Mouse (Mus musculus) brain, adult 2 months (tissue): ENCODE data around the gene Slc6a13.

Experiments
- DNase-seq: peaks from one replicate; pipeline ENCODE4 v3.0.0; 2011; ENCODE audit warnings: low read depth, low spot score

Slc6a13 gene

DNA sequence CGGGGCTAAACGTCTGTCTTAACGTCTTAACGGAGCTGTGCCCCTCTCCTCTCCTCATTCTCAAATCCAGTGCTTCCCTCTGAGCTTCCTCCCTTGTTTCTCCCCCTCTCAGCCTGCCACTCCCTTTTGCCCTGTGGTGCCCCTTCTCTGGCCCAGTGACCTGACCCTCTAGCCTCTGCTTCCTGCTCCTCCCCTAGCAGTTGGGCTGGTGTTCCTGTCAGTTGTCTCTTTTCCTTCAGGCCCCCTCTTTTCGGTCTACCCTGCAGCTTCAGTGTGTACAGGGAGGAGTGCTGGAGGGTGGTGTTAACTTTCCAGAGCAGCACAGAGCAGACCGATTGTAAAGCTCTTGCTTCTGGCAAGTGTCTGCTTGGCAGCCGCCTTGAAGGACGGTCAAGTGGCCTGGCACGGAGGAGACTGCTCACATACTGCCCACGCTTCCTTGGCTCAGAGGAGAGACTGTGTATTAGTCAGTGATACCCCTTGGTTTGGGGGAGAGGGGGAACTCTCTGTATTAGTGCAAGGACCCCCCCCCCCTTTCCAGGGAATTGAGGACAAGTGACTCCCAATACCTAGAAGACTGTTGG is 26.6 kb downstream of the Slc6a13 start:
- DNase-seq, result no peak

DNA sequence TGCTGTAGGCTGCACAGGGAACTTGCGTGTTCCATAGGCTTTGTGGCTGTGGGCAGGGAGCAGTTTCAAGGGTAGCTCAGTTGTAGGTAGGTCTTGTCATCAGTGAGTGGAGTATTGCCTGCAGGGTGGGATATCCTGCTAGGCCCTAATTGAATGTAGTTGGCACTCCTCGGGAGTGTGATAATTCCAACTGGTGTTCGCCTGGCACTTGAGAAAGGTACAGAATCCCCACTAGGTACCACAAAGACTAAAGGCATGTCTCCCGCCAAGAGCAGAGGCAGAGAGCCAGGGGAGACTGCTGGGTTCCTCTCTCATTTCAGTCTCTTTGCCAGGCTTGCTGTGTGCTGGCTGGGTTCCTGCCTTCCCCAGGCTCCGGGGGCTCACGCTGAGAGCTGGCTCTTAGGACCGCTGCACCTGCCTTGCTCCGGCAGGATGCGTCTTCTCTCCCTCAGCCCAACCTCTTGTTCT is 28.4 kb downstream of the Slc6a13 start:
- peak; percentile 90 for DNase-seq

DNA sequence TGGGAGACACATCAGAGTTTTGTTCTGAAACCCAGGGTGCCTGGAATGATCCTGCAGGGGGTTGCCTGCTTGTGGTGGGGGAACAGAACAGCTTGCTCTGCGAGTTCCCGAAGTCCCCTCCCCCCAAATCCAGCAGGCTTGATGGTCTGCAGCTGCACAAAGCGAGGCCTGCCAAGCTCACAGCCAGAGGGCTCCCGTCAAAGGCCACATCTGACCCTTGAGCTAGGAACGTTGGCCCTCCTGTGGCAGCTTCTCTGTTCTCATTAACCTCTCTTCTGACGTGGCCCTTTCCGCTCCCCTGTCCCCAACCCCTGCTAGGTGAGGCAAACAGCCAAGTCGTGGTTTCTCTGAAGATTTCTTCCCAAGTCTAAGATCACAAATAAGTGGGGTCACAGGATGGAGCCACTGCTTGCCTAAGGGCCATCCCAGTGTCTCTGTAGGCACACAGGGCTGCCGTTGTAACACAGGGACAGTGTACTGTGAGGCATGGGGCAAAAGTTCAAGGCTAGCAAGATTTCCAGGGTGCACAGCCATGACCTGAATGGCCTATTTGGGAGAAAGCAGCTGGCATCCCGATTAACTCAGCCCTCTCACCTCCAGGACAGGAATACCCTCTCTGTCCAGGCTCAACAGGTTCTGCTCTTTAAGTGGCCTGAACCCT is 30.0 kb downstream of the Slc6a13 start:
- peak; percentile 44 for DNase-seq

DNA sequence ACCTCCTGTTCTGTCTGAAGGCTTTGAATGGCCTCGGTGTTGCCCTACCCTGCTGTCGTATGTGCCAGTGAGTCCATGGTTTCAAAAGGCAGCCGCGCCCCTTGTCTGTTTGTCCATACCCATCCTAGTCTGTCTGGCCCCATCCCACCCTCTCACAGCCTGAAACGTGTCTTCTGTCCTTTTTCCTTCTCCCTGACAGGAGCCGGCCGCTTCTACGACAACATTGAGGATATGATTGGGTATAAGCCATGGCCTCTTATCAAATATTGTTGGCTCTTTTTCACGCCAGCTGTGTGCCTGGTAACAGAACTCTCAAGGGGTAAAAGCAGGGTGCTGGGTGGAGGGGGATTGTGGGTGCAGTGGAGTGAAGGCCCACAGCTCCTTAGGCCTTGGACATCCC is 35.8 kb downstream of the Slc6a13 start:
- DNase-seq, result no peak

DNA sequence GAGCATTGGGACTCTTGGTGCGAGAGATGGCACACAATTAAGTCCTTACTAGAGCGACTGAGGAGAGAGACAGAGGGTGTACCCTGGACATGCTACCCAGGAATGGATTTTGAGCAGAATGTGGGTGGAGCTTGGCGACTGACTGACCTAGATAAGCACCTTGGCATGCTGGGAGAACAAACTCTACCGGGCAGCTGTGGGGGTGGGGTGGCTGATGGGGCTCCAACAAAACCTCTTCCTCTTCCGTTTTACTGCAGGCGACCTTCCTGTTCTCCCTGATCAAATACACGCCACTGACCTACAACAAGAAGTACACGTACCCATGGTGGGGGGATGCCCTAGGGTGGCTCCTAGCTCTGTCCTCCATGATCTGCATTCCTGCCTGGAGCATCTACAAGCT is 36.5 kb downstream of the Slc6a13 start:
- no peak for DNase-seq

DNA sequence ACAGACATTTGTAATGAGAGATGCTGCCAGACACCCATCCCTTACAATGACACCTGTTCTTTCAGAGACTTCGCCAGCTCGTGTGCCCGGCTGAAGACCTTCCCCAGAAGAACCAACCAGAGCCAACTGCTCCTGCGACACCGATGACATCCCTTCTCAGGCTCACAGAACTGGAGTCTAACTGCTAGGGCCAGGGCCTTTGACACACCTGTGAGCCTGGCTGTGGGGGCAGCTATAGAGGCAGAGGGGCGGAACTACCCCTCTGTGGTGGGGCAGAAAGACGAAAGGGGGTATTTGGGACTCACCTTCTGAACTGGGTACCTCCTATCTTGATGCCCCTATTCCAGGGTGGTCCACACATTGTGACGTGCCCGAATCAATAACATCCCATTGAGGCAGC is 37.2 kb downstream of the Slc6a13 start:
- no peak for DNase-seq

DNA sequence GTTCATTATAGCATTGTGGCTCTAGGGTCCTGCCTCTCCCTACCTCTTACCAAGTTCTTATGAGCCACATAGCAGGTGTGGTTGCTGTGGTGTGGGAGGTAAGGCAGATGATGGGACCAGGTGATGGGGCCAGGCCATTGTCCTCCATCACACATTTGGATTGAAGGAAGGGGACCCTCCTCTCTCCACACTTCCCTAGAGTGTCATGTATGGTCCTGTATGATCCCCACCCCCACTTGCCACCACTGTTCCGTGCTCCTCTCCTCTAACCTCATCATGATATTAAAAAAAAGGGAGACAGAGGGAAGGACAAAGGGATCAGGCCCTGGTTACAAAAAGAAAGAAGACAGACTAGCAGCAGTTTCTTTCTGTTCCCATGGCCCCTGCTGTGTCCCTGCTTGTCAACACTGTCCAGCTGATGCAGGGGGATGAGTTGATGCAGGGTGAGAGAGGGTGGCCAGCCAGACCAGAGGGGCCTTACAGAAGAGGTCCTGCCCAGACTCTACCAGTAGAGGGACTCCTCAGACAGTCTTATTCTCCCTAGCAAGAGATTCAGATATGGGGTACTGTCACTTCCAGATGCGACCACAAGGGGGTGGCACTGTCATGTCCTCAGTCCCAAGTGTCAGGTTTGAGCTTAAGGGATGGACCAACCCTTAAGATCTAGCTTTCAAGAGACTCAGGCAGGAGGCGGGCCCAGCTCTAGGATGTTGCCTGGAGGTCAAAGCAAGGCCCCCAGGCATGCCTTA is 37.9 kb downstream of the Slc6a13 start:
- DNase-seq, result peak; percentile 93

DNA sequence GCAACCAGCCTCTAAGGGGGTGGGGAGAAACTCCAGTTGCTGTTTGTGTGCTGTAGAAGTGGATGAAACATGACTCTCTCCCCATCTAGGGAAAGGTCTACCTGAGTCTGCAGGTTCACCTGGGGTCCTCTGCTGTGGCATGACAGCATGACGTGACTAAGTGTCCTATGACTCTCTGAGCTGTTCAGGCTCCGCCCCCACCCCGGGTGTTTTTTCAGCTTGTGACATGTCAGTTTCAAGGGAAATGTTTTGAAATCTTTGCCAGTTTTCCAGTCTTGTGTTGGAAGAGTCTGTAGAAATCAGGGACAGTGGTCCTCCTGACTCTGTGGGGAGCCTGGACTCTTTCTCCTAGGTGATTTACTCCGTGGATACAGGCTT is 38.5 kb downstream of the Slc6a13 start:
- DNase-seq, result no peak

DNA sequence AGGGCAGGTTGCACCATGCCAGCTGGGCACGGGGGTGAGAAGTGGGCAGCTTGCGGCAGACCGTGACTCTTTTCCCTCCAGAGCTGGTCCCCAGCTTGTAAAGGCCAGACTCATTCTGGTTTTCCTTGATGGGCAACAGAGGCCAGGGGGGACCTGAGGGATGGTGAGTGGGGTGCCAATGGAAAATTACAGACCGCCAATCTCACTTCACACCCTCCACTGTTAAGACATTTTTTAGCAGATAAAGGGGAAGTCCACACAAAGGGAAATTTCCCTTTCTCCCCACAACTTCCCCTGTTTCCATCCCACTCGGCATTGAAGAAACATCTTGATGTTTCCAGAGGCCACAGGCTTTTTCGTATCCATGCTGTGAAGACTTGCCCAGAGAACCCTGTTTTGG is 41.6 kb downstream of the Slc6a13 start:
- no peak for DNase-seq

DNA sequence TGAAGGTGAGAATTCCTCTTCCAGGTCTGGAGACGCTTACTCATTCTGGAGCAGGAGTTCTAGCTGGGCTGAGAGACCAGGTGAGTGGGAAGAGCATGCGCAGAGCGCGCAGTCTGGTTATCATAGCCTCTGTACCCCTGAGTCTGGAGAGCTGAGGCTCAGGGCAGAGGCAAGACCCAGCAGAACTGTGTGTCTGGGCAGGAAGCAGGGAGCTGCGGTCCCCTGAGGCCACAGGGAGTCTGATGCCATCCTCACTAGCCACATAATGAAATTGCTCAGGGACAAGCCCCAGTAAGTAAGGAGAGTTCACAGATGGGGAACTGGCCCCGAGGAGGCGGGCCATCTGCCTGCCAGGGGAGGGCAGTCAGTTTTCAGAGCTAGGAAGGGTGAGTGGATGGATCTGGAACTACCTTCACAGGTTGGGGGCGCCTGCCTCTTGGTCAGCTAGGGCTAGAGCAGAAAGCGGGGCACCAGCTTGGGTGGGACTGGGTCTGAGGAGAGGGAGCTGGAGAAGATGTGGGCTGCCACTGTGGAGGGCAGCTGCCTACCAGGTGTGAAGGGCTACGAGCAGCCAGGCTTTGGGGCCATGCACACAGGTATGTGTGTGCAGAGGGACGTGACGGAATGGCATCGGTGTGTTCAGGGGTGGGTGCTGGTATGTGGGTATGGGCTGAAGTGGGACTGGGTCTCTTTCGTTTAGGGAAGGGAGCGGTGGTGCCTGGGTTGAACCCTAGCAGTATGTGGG is 43.2 kb downstream of the Slc6a13 start, which contains the start of gene Slc6a12:
Gene Slc6a12 (plus strand): TSS at position 51 of the 745 bp plus-strand sequence.
- no peak for DNase-seq

DNA sequence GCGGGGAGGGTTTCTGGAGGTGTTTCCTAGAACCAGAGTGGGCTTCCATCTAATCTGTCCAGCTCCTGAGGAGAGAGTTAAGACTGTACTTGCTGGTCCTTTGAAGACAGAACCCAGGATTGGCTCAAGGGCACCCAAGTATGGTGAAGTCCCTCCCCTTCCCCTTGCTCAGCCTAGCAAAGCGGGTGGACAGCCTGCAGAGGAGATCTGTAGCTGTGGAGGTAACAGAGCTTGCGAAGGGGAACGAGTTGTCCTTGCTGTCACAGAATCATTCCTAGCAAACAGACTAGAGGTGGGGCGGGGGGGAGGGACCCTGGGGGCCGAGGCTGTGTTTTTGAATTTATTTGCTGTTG is 43.7 kb downstream of the Slc6a13 start:
- DNase-seq, result no peak

DNA sequence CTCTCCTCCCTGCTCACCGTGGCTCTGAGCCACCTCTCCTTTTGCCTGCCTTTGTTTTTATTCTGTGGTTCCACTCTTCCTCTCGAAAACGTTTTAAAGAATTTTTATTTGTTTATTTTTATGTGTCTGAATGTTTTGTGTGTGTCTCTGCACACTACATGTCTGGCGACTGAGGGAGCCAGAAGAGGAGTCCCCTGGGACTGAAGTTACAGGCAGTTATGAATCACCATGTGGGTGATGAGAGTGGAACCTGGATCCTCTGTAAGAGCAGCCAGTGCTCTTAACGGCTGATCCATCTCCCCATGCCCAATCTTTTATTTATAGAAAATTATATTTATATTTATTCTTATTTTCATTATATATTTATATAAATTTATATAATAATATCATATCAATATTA is 44.3 kb downstream of the Slc6a13 start:
- DNase-seq, result no peak

DNA sequence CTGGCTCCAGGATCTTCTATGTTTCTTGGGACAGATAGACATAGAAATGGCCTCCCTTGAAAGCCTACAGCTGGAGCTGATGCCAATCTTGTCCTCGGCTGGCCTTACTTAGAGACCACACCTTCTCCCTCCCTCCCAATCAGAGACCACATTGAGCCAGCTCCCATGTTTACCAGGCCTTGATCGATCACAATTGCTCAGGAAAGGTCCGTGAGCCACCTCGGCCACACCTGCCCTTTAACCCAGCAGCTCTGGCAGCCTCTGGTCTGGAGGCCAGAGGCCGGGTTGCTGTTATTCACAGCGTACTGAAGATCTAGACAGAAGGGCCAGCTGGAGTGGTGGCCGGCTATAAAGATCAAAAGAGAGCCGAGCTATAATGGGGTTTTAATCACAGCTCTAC is 46.4 kb downstream of the Slc6a13 start:
- no peak for DNase-seq

DNA sequence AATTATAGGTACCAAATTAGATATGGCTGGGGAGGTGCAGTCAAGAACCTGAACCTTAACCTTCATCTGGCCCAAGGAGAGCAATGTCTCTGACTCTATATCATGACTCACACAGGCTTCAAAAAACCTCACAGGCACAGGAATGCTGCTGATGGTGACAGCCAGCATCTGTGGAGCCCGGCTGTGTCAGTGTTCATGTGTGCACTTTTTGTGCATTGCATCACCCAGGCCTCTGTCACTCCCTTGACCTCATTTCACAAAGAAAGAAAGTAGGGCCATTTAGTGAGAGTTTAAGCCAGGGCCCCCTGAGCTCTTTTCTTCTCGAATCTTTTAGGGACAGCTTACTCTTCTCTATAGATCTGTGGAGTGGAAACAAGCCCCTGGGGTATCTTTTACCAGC is 52.2 kb downstream of the Slc6a13 start:
- no peak for DNase-seq

DNA sequence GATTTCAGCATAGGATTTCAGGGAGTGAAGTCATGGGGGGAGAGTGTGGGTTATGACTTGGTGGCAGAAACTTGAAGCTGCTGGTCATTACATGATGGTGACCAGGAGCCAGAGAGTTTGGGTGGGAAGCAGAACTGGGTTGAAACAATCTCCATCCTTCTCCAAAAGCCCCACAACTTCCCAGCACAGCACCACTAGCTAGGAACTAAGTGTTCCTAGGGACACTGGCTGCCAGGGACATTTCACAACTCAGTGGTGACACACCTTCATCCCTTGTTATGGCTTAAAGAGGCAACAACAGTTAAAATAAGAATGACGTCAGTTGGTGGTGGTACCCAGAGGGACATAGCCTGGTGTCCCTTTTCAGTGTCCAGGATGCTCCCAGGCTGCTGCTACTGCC is 56.0 kb downstream of the Slc6a13 start:
- no peak for DNase-seq

DNA sequence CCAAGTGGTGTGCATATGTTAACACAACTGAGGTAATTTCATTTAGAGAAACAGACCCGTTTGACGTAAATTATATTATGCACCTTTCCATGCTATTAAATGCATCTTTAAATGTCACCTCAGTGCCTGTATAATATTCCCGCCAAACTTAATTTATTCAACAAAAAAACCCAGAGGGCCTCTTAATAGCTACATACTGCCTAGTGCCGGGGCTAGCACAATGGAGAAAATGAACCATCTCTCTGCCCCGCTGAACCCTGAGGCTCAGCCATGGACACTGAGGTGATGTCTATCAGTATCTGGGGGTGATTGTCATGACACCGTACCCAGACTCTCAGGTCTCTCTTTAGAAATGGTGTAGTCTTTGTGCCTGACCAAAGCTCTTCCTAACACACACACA is 57.2 kb downstream of the Slc6a13 start:
- DNase-seq, result no peak

DNA sequence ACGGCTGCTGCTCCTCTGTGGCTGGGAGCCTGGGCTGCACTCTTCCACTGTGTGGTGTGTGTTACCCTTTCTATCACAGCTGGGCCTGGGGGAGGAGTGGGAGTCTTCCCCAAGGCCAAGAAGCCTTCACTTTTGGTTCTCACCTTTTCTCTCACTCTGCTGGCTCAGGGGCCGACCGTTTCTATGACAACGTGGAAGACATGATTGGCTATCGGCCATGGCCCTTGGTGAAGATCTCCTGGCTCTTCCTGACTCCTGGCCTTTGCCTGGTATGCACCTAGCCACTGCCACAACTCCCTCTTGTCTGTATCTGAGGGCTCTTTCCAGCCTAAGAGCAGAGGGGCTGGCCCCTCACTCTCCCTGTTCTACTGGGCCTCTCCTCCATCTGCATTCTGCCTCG is 63.0 kb downstream of the Slc6a13 start:
- DNase-seq, result no peak

DNA sequence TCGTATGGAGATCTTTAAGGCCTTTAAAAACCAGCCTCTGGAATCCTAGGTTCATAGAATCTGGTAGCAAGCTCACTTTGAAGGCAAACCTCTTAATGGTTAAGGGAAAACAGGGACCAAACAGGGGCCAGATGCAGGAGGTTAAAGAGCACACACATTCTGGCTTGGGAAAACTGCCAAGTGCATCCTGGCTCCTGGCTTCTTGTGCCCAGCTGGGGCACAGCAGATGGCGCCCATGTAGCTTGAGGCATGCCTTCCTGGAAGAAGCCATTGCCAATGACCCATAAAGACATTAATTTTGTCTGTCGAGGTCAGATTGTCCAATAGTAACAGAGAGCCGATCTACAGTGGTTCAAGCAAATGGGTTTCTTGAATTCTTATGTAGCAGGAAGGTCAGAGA is 63.9 kb downstream of the Slc6a13 start:
- no peak for DNase-seq

DNA sequence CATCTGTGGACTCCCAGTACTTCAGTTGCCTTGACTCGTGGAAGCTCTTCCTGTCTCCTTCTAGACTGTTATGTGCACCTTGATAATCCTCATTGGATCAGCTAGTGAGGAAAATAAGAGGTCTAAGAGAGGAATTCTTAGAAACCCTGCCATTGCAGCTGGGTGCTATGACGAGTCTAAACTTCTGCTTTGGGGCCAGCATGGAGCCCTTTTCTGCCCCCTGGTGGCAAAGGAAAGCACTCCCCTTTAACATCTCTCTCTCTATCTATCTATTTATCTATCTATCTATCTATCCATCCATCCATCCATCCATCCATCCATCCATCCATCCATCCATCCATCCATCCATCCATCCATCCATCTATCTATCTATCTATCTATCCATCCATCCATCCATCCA is 66.5 kb downstream of the Slc6a13 start:
- peak; percentile 50 for DNase-seq

DNA sequence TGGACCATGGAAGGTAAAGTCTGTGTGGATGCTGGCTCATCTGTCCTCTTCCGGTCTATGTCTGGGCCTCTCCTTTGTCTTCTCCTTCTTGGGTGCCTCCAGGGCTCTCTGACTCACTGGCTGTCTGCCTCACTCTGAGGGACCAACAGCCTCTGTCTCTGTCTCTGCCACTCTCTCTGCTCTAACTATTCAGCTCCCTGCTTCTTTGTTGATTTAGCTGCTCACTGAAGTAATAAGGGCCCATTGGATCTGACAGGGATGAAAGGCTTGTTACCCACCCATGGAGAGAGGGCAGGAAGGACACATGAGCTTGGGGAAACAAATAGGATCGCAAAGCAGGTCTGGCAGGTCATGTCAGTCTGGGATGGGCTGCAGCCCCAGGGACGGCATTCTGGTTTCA is 67.1 kb downstream of the Slc6a13 start:
- no peak for DNase-seq

DNA sequence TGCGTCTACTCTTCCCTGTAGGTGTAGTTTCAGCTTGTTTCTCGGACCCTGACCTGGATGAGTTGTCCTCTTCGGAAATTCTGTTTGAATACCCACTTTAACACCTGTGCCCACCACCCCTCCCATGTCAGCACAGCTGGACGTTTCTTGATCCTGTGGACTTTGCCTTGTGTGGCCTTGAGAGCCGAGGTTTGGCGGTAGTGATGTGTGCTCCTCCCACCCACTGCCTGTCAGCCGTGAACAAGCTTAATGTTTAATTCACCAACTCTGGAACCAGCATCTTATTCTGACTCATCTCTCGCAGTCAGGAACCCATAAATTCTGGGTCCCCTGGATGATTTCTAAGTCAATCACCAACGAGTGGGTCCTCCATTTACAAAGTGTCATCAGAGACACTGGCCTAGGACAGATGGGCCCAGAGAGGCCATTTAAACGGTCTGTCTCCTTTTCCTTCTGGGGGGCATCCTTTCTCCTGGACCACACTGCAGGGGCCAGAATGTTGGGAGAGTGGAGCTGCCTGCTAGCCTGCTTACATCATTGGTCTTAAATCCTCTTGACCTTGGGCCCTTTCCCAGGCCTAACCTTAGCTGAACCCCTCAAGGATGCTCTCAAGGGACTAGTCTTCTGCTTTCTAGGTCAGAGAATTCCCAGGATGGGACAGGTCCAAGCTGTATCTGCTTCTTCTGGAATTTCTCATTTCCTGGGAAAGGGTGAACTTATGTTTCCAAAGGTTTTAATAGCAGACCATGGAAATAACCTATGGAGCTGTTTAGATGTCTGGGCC is 71.4 kb downstream of the Slc6a13 start:
- peak; percentile 57 for DNase-seq

DNA sequence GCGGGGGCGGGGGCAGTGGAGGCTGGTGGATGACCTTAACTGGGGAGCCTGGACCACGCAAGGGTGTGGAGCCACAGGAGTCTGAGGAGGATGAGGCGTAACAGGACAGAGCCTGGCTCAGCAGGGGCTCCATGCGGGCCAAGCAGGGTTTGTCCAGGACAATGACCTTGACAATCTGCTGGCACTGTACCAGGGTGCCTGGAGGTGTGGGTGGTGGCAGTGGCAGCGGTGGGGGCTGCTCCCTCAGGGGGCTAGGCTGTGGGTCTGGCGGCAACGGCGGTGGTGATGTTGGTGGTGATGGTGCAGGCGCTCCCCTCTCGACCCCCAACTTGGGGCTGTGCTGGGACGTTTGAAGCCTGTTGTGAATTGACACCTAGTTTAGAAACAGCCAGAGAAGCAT is 76.1 kb downstream of the Slc6a13 start:
- no peak for DNase-seq
